Mouse (Mus musculus) hindbrain, embryonic 16.5 days (tissue): ENCODE results near the gene Dyrk2. TPM values are rescaled to one million over a fixed set of nuclear protein-coding genes. Genes with fewer than 3 reads are reported as not detected.

ENCODE experiments used
- ATAC-seq: fragments of 200-750 bp; cut with Nextera tagmentation; 2 replicates; pipeline ENCODE4 v1.8.0; 2017; ENCODE audit warnings: moderate TSS enrichment, moderate library complexity
- H3K27ac ChIP-seq: fragments of 300-500 bp; sonication (generic); 2 replicates; pipeline ENCODE4 v1.5.1; 2014; ENCODE audit warnings: low read depth, mild to moderate bottlenecking, control low read depth, low read length, moderate library complexity
- H3K27me3 ChIP-seq: fragments of 300-500 bp; sonication (generic); replicated peaks from 2 replicates; pipeline ENCODE4 v1.6.1; 2014; ENCODE audit warnings: low read length; ENCODE audit not compliant: control insufficient read depth, insufficient read depth
- H3K36me3 ChIP-seq: fragments of 300-500 bp; sonication (generic); 2 replicates; pipeline ENCODE4 v1.6.1; 2014; ENCODE audit warnings: mild to moderate bottlenecking, low read length, moderate library complexity, mixed read lengths; ENCODE audit not compliant: control insufficient read depth, insufficient read depth
- H3K4me1 ChIP-seq: fragments of 300-500 bp; sonication (generic); 2 replicates; pipeline ENCODE4 v1.6.1; 2014; ENCODE audit warnings: low read depth, low read length; ENCODE audit not compliant: control insufficient read depth, insufficient read depth
- H3K4me2 ChIP-seq: fragments of 300-500 bp; sonication (generic); 2 replicates; pipeline ENCODE4 v1.6.1; 2014; ENCODE audit warnings: mild to moderate bottlenecking, low read length, control low read depth, moderate library complexity
- H3K4me3 ChIP-seq: fragments of 300-500 bp; sonication (generic); 2 replicates; pipeline ENCODE4 v1.5.1; 2014; ENCODE audit warnings: mild to moderate bottlenecking, low read length, control low read depth, moderate library complexity
- H3K9ac ChIP-seq: fragments of 300-500 bp; sonication (generic); 2 replicates; pipeline ENCODE4 v1.6.1; 2014; ENCODE audit warnings: low read depth, mild to moderate bottlenecking, control low read depth, low read length, moderate library complexity
- H3K9me3 ChIP-seq: fragments of 300-500 bp; sonication (generic); 2 replicates; pipeline ENCODE4 v1.6.1; 2014; ENCODE audit warnings: mild to moderate bottlenecking, low read length, moderate library complexity; ENCODE audit not compliant: control insufficient read depth
- WGBS: fragments of 180-500 bp; shearing (Covaris S2); extraction: QIAGEN DNeasy Blood & Tissue Kit; methylation state at CpG from one replicate; pipeline ENCODE4 v1.1.7; 2014; 5-methylcytosine and 5-hydroxymethylcytosine counted together
- polyA plus RNA-seq: library from polyadenylated mRNA; unstranded; fragments of >200 nt; fragmentation: Nextera tagmentation; extraction: Ambion mirVana; gene quantifications from 2 replicates; pipeline ENCODE4 v1.2.1, GENCODE M21; 2015

Gene Dyrk2
- polyA plus RNA-seq, 1 experiment from 2014 or later: 10.1 TPM

- H3K4me1 ChIP-seq: no peaks in the 10 kb centered on the region
- peaks cover 17% of the 10 kb centered on the region for H3K36me3 ChIP-seq
- no peak overlapping the region for H3K4me2 ChIP-seq
- no peak overlapping the region for H3K4me3 ChIP-seq
- H3K27me3 ChIP-seq: no peaks in the 10 kb centered on the region
- H3K9me3 ChIP-seq: no peaks in the 10 kb centered on the region
- ATAC-seq: no peak
- H3K27ac ChIP-seq: no peak overlapping the region
- H3K9ac ChIP-seq: no peak overlapping the region
- WGBS: 91% methylated on average over 9 of the region's 9 CpGs
These were observed 15.4 kb downstream of the Dyrk2 start for GRCm38 (mm10) chr10:118854641-118855040.

- Histone ChIP-seq H3K4me2 (no peak overlapping the region), H3K4me1 (no peaks in the 10 kb centered on the region), H3K27me3 (no peaks in the 10 kb centered on the region), H3K27ac (no peak overlapping the region), H3K9ac (no peak overlapping the region), H3K36me3 (peaks cover 3% of the 10 kb centered on the region; the same call in 1 of the 2 replicates), H3K4me3 (no peak overlapping the region), H3K9me3 (no peaks in the 10 kb centered on the region)
- 74% methylated on average over 16 of the region's 16 CpGs for WGBS
- no peak for ATAC-seq
These were observed 17.5 kb downstream of the Dyrk2 start for GRCm38 (mm10) chr10:118852554-118852953.

- H3K4me3 ChIP-seq: no peak overlapping the region
- no peak overlapping the region for H3K4me2 ChIP-seq
- ATAC-seq: no peak
- no peaks in the 10 kb centered on the region for H3K9me3 ChIP-seq
- H3K27me3 ChIP-seq: no peaks in the 10 kb centered on the region
- H3K36me3 ChIP-seq: no peaks in the 10 kb centered on the region
- WGBS: 78% methylated on average over 4 of the region's 4 CpGs
- H3K27ac ChIP-seq: no peak overlapping the region
- H3K9ac ChIP-seq: no peak overlapping the region
- no peaks in the 10 kb centered on the region for H3K4me1 ChIP-seq
These were observed 21.5 kb downstream of the Dyrk2 start for GRCm38 (mm10) chr10:118848501-118848900.

GRCm38 (mm10) chr10:118846991-118847545 is 22.9 kb downstream of the Dyrk2 start:
- no peak for ATAC-seq
- H3K9me3 ChIP-seq: no peaks in the 10 kb centered on the region
- WGBS: 49% methylated on average over 10 of the region's 10 CpGs

GRCm38 (mm10) chr10:118840598-118840997 is 29.4 kb downstream of the Dyrk2 start:
- H3K4me3 ChIP-seq: no peak overlapping the region
- no peak for ATAC-seq
- H3K9me3 ChIP-seq: no peaks in the 10 kb centered on the region
- H3K27me3 ChIP-seq: no peaks in the 10 kb centered on the region
- H3K4me1 ChIP-seq: no peaks in the 10 kb centered on the region
- H3K27ac ChIP-seq: no peak overlapping the region
- H3K36me3 ChIP-seq: no peaks in the 10 kb centered on the region
- H3K4me2 ChIP-seq: no peak overlapping the region
- WGBS: 91% methylated on average over 9 of the region's 9 CpGs
- H3K9ac ChIP-seq: no peak overlapping the region

More at GRCm38 (mm10) chr10:118846991-118847545, 22.9 kb downstream of the Dyrk2 start:
- Histone ChIP-seq H3K4me2 (no peak overlapping the region), H3K27ac (no peak overlapping the region), H3K36me3 (no peaks in the 10 kb centered on the region), H3K4me3 (no peak overlapping the region), H3K27me3 (no peaks in the 10 kb centered on the region), H3K9ac (no peak overlapping the region), H3K4me1 (no peaks in the 10 kb centered on the region)

GRCm38 (mm10) chr10:118839343-118840141 is 30.5 kb downstream of the Dyrk2 start:
- no peak overlapping the region for H3K9ac ChIP-seq
- H3K4me1 ChIP-seq: no peaks in the 10 kb centered on the region
- ATAC-seq: no peak
- no peak overlapping the region for H3K27ac ChIP-seq
- H3K27me3 ChIP-seq: no peaks in the 10 kb centered on the region
- H3K4me3 ChIP-seq: no peak overlapping the region
- WGBS: 93% methylated on average over 19 of the region's 19 CpGs
- H3K4me2 ChIP-seq: no peak overlapping the region
- H3K36me3 ChIP-seq: no peaks in the 10 kb centered on the region
- no peaks in the 10 kb centered on the region for H3K9me3 ChIP-seq

- Histone ChIP-seq H3K27ac (no peak overlapping the region), H3K9ac (no peak overlapping the region), H3K27me3 (no peaks in the 10 kb centered on the region), H3K4me2 (no peak overlapping the region), H3K4me3 (no peak overlapping the region), H3K9me3 (no peaks in the 10 kb centered on the region), H3K36me3 (no peaks in the 10 kb centered on the region), H3K4me1 (no peaks in the 10 kb centered on the region)
- ATAC-seq: no peak
- 70% methylated on average over 8 of the region's 8 CpGs for WGBS
These were observed 32.4 kb downstream of the Dyrk2 start for GRCm38 (mm10) chr10:118837636-118838035.

GRCm38 (mm10) chr10:118831190-118831589 is 38.8 kb downstream of the Dyrk2 start:
- no peak overlapping the region for H3K27ac ChIP-seq
- 81% methylated on average over 8 of the region's 8 CpGs for WGBS
- H3K27me3 ChIP-seq: no peaks in the 10 kb centered on the region
- H3K4me2 ChIP-seq: no peak overlapping the region
- H3K36me3 ChIP-seq: no peaks in the 10 kb centered on the region
- H3K9ac ChIP-seq: no peak overlapping the region
- no peaks in the 10 kb centered on the region for H3K4me1 ChIP-seq
- H3K4me3 ChIP-seq: no peak overlapping the region
- no peaks in the 10 kb centered on the region for H3K9me3 ChIP-seq
- ATAC-seq: no peak

- 88% methylated on average over 2 of the region's 2 CpGs for WGBS
- no peak overlapping the region for H3K9ac ChIP-seq
- no peaks in the 10 kb centered on the region for H3K36me3 ChIP-seq
- no peaks in the 10 kb centered on the region for H3K4me1 ChIP-seq
- no peak for ATAC-seq
- no peaks in the 10 kb centered on the region for H3K27me3 ChIP-seq
- H3K4me3 ChIP-seq: no peak overlapping the region
- H3K9me3 ChIP-seq: no peaks in the 10 kb centered on the region
- no peak overlapping the region for H3K4me2 ChIP-seq
- H3K27ac ChIP-seq: no peak overlapping the region
These were observed 40.4 kb downstream of the Dyrk2 start for GRCm38 (mm10) chr10:118829641-118830040.
